ENCODE assay signal across 12 mouse cellular contexts in genomic region chr11:116063562-116063961, GRCm38 (mm10). TPM values are rescaled to one million over a fixed set of nuclear protein-coding genes. Genes with fewer than 3 reads are reported as not detected.
DNase-seq lines count a peak whose midpoint lies in the region; ATAC-seq and TF ChIP-seq lines count a peak whose summit lies in the region.
"Had no signal": no experiment of that assay in that cellular context is flagged by ENCODE, and none has a peak within 500 bp of the region (broad histone marks: within the 10 kb centered on the region; RNA-seq: fewer than 3 reads in every experiment).

No protein-coding gene starts in this region.

- H3K4me1 ChIP-seq in kidney, adult 2 months (ENCODE audit: control insufficient read depth, insufficient read depth, low read length), result no peaks in the 10 kb centered on the region
- peaks cover 17% of the 10 kb centered on the region; the same call in 1 of the 2 replicates for H3K4me1 ChIP-seq in embryonic facial prominence, embryonic 10.5 days
- H3K4me1 ChIP-seq in liver, postnatal 0 days (ENCODE audit: insufficient read depth), result no peaks in the 10 kb centered on the region

- H3K27me3 ChIP-seq in kidney, adult 2 months (replicated peaks; ENCODE audit: control insufficient read depth, insufficient read depth, low read length), result no peaks in the 10 kb centered on the region
- H3K27me3 ChIP-seq in embryonic facial prominence, embryonic 10.5 days (replicated peaks; ENCODE audit: low read depth, poor library complexity, severe bottlenecking), result no peaks in the 10 kb centered on the region
- H3K27me3 ChIP-seq in liver, postnatal 0 days (ENCODE audit: insufficient read depth, low read length), result no peaks in the 10 kb centered on the region

- H3K9me3 ChIP-seq in embryonic facial prominence, embryonic 10.5 days, result no peaks in the 10 kb centered on the region
- H3K9me3 ChIP-seq in liver, postnatal 0 days (ENCODE audit: low read length), result no peaks in the 10 kb centered on the region
- H3K9me3 ChIP-seq: midbrain, embryonic 10.5 days had no signal

- ATAC-seq in megakaryocyte-erythroid progenitor cell, adult 5-6 weeks (replicated peaks; ENCODE audit: low FRiP score, low TSS enrichment, poor library complexity, severe bottlenecking), result no peak
- ATAC-seq in liver, postnatal 0 days, result no peak
- ATAC-seq: intestine, postnatal 0 days had no signal

- no peak for TF ChIP-seq POLR2A in kidney, adult 2 months (IDR thresholded peaks at IDR 0.05; ENCODE audit: low read depth, low read length)
- no peak for TF ChIP-seq POLR2A in brain, embryonic 14.5 days (IDR thresholded peaks at IDR 0.05; ENCODE audit: borderline replicate concordance, extremely low read depth, insufficient read depth, insufficient read length, poor library complexity, severe bottlenecking)

- no peak overlapping the region for H3K27ac ChIP-seq in kidney, adult 2 months (ENCODE audit: insufficient read depth, low read depth, low read length)
- H3K27ac ChIP-seq in embryonic facial prominence, embryonic 10.5 days (replicated peaks), result peak overlapping the region; percentile 40
- no peak overlapping the region for H3K27ac ChIP-seq in liver, postnatal 0 days (ENCODE audit: low read depth)

- H3K9ac ChIP-seq in liver, postnatal 0 days (replicated peaks), result no peak overlapping the region

- H3K36me3 ChIP-seq in kidney, adult 2 months (ENCODE audit: control insufficient read depth, insufficient read depth, low read length), result no peaks in the 10 kb centered on the region
- H3K36me3 ChIP-seq in embryonic facial prominence, embryonic 10.5 days (replicated peaks), result peaks cover 50% of the 10 kb centered on the region
- H3K36me3 ChIP-seq in liver, postnatal 0 days (replicated peaks; ENCODE audit: insufficient read depth, low read length), result peaks cover 35% of the 10 kb centered on the region

- H3K4me3 ChIP-seq in kidney, adult 2 months (ENCODE audit: insufficient read depth, low read depth, low read length), result no peak overlapping the region
- H3K4me3 ChIP-seq in embryonic facial prominence, embryonic 10.5 days, result no peak overlapping the region
- H3K4me3 ChIP-seq in liver, postnatal 0 days (ENCODE audit: low read depth, low read length), result no peak overlapping the region
- H3K4me3 ChIP-seq: midbrain, embryonic 10.5 days had no signal

- no peak for TF ChIP-seq EP300 in liver, postnatal 0 days (IDR thresholded peaks at IDR 0.05; ENCODE audit: low read depth)

- peak; percentile 38 for DNase-seq in kidney, adult 2 months
- DNase-seq in kidney, postnatal 14 days, result no peak
- DNase-seq in brain, embryonic 14.5 days (ENCODE audit: low read depth), result peak; percentile 21
- peak; percentile 99 for DNase-seq in cerebellum, adult 11-12 months
- DNase-seq in embryonic facial prominence, embryonic 10.5 days (ENCODE audit: low spot score), result no peak
- DNase-seq in liver, postnatal 0 days, result no peak
- DNase-seq: heart, postnatal 14 days; right cerebral cortex, postnatal 25 days; thymus, adult 18-20 months had no signal

- 46% methylated on average over 13 of the region's 13 CpGs for WGBS in kidney, adult 2 months
- 66% methylated on average over 13 of the region's 13 CpGs for WGBS in embryonic facial prominence, embryonic 10.5 days
- 81% methylated on average over 13 of the region's 13 CpGs for WGBS in liver, postnatal 0 days (ENCODE audit: insufficient replicate concordance)

- no peak overlapping the region for H3K4me2 ChIP-seq in liver, postnatal 0 days (ENCODE audit: low read depth, low read length)

- TF ChIP-seq CTCF in kidney, adult 2 months (conservative IDR thresholded peaks at IDR 0.05; ENCODE audit: insufficient read depth, insufficient read length, low read depth, low read length), result no peak
- no peak for TF ChIP-seq CTCF in brain, embryonic 14.5 days (IDR thresholded peaks at IDR 0.05; ENCODE audit: borderline replicate concordance, extremely low read depth, insufficient read depth, insufficient read length)
- TF ChIP-seq CTCF in liver, postnatal 0 days (IDR thresholded peaks at IDR 0.05; ENCODE audit: low read depth), result no peak

RNA-seq across cellular contexts. Expression of gene Unc13d, which starts 14.2 kb away (rescaled TPM):
- polyA plus RNA-seq in kidney, adult 2 months (2012; rRNA removed), result 1.1 and 2.4 TPM in 2 replicates
- polyA plus RNA-seq in brain, embryonic 14.5 days (2012; rRNA removed), result 0.97 and 1.1 TPM in 2 replicates
- polyA plus RNA-seq in embryonic facial prominence, embryonic 10.5 days (2016; fragmentation: Nextera tagmentation; extraction: Ambion mirVana), result 2.9 TPM in 2 replicates
- total RNA-seq in megakaryocyte-erythroid progenitor cell, adult 5-6 weeks (2014; fragmentation: Nextera tagmentation), result 47.1 and 58.7 TPM in 2 replicates
- total RNA-seq in megakaryocyte-erythroid progenitor cell, adult 5-6 weeks (2017), result 24.8 and 36.3 TPM in 2 replicates
- 6.1 and 6.9 TPM in 2 replicates for polyA plus RNA-seq in liver, postnatal 0 days (2015; fragmentation: Nextera tagmentation; extraction: Ambion mirVana)

RNA-seq across cellular contexts. Expression of gene Wbp2, which starts 23.2 kb away (rescaled TPM):
- 391 and 392 TPM in 2 replicates for polyA plus RNA-seq in kidney, adult 2 months (2012; rRNA removed)
- polyA plus RNA-seq in brain, embryonic 14.5 days (2012; rRNA removed), result 142 and 148 TPM in 2 replicates
- 74.2 and 76.8 TPM in 2 replicates for polyA plus RNA-seq in embryonic facial prominence, embryonic 10.5 days (2016; fragmentation: Nextera tagmentation; extraction: Ambion mirVana)
- 57.6 and 94.8 TPM in 2 replicates for total RNA-seq in megakaryocyte-erythroid progenitor cell, adult 5-6 weeks (2014; fragmentation: Nextera tagmentation)
- total RNA-seq in megakaryocyte-erythroid progenitor cell, adult 5-6 weeks (2017), result 21.2 and 23.9 TPM in 2 replicates
- polyA plus RNA-seq in liver, postnatal 0 days (2015; fragmentation: Nextera tagmentation; extraction: Ambion mirVana), result 63.3 and 65.0 TPM in 2 replicates

RNA-seq across cellular contexts. Expression of gene Unk, which starts 33.4 kb away (rescaled TPM):
- polyA plus RNA-seq in kidney, adult 2 months (2012; rRNA removed), result 22.1 and 28.1 TPM in 2 replicates
- 67.3 and 87.0 TPM in 2 replicates for polyA plus RNA-seq in brain, embryonic 14.5 days (2012; rRNA removed)
- 49.4 and 50.9 TPM in 2 replicates for polyA plus RNA-seq in embryonic facial prominence, embryonic 10.5 days (2016; fragmentation: Nextera tagmentation; extraction: Ambion mirVana)
- total RNA-seq in megakaryocyte-erythroid progenitor cell, adult 5-6 weeks (2014; fragmentation: Nextera tagmentation), result 27.0 and 53.0 TPM in 2 replicates
- 11.0 and 12.0 TPM in 2 replicates for total RNA-seq in megakaryocyte-erythroid progenitor cell, adult 5-6 weeks (2017)
- polyA plus RNA-seq in liver, postnatal 0 days (2015; fragmentation: Nextera tagmentation; extraction: Ambion mirVana), result 3.9 and 5.1 TPM in 2 replicates

RNA-seq across cellular contexts. Expression of gene H3f3b, which starts 35.8 kb away (rescaled TPM):
- 135 and 150 TPM in 2 replicates for polyA plus RNA-seq in kidney, adult 2 months (2012; rRNA removed)
- polyA plus RNA-seq in brain, embryonic 14.5 days (2012; rRNA removed), result 1,173 and 1,240 TPM in 2 replicates
- polyA plus RNA-seq in embryonic facial prominence, embryonic 10.5 days (2016; fragmentation: Nextera tagmentation; extraction: Ambion mirVana), result 1,824 and 1,981 TPM in 2 replicates
- total RNA-seq in megakaryocyte-erythroid progenitor cell, adult 5-6 weeks (2014; fragmentation: Nextera tagmentation), result 594 and 607 TPM in 2 replicates
- 709 and 905 TPM in 2 replicates for total RNA-seq in megakaryocyte-erythroid progenitor cell, adult 5-6 weeks (2017)
- polyA plus RNA-seq in liver, postnatal 0 days (2015; fragmentation: Nextera tagmentation; extraction: Ambion mirVana), result 647 and 656 TPM in 2 replicates

RNA-seq across cellular contexts. Expression of gene Galk1, which starts 51.0 kb away (rescaled TPM):
- 83.2 and 87.9 TPM in 2 replicates for polyA plus RNA-seq in kidney, adult 2 months (2012; rRNA removed)
- 39.2 and 41.8 TPM in 2 replicates for polyA plus RNA-seq in brain, embryonic 14.5 days (2012; rRNA removed)
- 212 and 216 TPM in 2 replicates for polyA plus RNA-seq in embryonic facial prominence, embryonic 10.5 days (2016; fragmentation: Nextera tagmentation; extraction: Ambion mirVana)
- total RNA-seq in megakaryocyte-erythroid progenitor cell, adult 5-6 weeks (2014; fragmentation: Nextera tagmentation), result 31.7 and 35.1 TPM in 2 replicates
- total RNA-seq in megakaryocyte-erythroid progenitor cell, adult 5-6 weeks (2017), result 29.7 and 39.5 TPM in 2 replicates
- polyA plus RNA-seq in liver, postnatal 0 days (2015; fragmentation: Nextera tagmentation; extraction: Ambion mirVana), result 317 and 319 TPM in 2 replicates

Comparison
In these comparisons a context has a peak if more than half of its experiments do, and no peak if none do; other contexts are left out.
1. DNase-seq: peak in kidney, adult 2 months (single experiment), brain, embryonic 14.5 days (single experiment) and cerebellum, adult 11-12 months (single experiment); none in kidney, postnatal 14 days (single experiment), embryonic facial prominence, embryonic 10.5 days (single experiment) and liver, postnatal 0 days (single experiment).